Mouse (Mus musculus) layer of hippocampus, adult 18-20 months (tissue): ENCODE measurements around the gene Cep128. TPM values are rescaled to one million over a fixed set of nuclear protein-coding genes. Genes with fewer than 3 reads are reported as not detected.

Experiments used
- DNase-seq, 2 experiments: peaks; one replicate each; pipeline ENCODE4 v3.0.0; 2022; ENCODE audit warnings: low spot score in 2 of 2
- total RNA-seq, 2 experiments: library from RNA; stranded (reverse); gene quantifications; 2 replicates each; pipeline ENCODE4 v1.2.3; 2021

Gene Cep128
- total RNA-seq, 2 experiments from 2014 or later = 6.1 to 6.3 TPM

DNA sequence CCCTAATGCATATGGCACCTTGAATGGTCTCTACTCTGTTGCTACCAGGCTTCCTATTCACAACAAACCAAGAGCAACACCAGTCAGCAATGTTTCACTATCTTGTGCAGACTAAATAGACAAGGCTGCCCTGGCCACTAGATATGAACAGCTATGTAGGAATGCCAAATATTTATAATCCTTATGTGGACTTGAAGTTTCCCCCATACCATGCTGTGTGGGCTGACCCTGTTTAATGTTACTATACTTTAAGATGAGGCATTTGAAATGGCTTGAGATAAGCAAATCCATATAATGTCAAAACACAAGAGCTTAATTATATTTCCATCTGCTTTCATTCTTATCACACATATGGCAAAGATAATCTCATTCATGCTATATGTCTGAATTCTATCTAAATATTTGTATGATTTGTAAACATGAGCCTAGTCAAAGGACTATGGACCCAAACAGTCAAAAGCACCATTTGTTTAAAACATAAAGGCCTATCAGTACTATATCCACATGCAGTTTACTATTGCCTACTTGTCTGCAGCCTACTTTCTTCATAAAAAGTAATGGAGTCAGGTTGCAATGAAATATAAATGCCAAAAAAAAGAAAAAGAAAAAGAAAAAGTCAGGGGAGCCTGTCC lies 319.7 kb downstream of the Cep128 start:
- no peak for DNase-seq

DNA sequence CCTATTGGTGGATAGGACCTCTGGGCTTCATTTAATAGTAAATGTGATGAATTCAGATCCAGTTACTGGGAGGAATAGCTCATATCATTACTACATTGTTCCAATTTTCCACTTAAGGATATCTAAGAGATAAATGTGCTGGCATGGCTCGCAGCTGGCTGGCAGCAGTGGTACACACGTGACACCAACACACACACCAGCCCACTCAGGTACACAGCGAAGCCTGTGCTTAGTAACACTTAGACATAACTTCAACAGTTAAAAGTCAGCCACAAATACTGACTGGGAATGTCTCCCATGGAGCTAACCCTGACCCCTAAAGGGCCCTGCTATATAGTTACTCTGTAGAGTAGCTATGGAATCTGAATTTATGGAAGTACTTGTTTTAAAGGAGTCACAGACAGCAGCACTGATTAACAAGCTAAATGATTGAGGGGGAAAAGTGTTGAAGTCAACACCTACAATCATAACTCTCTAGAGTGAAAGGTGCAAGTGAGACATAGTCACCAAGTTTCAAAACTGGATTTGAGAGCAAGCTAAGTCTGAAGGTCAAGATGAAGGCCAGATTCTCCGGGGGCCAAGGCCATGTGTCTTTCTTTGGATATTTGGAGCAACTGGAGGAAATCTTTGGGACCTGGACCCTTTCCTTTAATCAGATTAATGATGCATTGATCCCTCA lies 320.7 kb downstream of the Cep128 start:
- DNase-seq = no peak

DNA sequence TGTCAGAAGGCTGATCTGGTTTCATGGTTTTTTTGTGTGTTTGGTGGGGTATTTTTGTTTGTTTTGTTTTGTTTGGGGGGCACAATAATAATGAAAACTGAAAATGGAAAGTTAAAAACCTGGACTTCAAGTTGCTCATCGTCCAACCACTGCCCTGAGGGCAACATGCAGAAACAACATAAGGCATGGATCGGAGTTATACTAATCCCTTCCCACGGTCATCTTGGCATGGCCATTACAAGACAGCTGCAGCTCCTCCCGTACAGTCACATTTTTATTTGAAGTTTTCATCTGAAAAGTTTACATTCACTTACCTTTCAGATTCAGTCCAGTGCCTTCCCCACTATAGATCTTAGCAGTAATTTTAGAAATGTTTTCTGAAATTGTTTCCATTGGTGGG lies 321.5 kb downstream of the Cep128 start:
- DNase-seq = no peak

DNA sequence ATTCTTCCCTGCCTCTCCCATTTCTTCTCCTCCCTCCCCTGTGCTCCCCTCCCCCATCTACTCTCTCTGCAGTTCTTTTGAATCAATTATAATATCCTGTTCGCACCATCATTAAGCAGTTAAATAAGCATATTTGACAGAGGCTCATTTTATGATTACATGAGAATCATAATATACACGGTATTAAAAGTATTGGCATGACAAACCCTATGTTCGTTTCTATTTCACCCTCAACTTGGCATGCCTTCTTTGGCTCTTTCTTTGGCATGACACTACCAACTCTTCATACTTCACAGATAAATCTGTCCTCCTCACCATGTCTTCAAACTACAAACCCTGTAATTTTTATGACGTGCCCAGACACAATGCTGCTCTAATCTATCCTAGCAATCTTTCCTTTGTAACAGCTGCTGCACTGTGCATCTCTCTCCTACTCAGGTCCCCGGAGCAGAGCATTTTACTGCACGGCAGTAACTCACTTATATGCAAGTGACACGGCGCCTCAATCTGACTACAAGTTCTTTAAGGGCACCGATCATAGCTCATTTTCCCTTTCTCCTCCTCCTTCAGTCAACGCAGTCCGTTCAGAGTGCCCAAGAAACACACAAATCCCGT lies 324.4 kb downstream of the Cep128 start:
- no peak for DNase-seq

DNA sequence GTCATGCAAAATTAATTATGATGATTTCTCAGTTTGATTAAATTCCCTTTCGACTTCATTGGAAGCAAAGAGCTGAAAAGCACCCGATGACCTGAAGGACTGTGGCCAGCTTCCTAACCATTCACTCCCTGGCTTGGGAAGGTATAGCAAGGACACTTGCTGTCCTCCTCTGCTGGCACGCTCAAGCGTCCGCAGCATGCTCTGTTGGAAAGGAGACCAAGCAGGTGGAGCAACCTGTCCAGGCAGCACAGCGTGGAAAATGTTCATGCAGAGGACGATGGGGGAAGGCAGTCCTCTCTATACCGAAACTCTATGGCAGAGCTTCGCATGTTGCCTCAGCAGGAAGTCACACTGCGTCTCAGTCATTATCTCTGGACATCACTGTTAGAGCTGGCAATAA lies 327.3 kb downstream of the Cep128 start:
- DNase-seq = no peak

DNA sequence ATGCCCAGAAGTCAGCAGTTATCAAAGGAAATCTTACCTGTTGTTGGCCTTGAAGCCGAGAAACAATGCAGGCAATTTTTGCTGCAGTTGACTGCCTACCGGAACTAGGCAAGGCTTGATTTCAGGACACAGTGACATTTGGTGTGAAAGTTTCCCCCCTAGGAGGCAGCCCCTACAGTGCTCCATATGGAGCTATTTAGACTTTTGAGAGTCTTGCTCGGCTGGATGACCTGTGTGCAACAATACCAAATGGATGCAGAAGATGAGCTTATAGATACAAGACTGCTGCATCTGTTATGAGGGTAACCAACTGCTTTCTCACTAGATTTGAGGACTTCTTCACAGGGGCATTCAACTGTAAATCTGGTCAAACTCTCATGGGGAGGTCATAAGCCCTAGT lies 331.9 kb downstream of the Cep128 start:
- DNase-seq = no peak

DNA sequence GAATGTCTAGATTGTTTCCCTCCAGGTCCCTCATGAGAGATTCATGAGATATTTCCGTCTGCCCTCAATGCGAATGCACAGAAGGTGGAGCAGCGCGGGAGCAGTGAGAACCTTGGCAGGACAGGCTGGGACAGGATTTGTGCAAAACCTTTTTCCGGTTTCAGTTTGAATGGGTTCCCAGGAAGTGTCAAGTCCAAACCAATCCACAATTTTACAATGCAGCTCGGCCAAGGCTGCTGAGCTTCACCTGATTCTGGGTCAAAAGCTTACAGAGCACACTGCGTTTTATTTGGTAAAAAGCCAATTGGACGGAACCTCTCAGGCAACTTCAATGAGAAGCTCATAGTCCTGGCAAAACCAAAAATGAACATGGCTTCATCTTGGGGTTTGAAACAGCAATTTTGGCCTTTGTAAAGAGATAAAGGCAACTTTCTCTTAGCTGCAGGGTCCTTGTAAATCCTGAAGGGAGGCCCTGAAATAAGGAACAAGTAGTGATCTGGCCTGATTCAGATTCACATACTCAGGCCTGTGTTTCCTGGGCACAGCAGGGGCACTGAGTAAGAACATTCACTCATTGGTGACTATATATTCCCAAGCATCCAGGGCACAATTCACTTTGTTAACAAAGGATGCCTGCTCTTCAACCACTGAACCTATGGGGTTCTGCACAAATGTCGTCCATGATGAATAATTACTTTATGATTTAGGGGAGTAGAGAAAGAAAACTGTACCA lies 333.4 kb downstream of the Cep128 start:
- peak in 1 of 2 experiments; percentile 38 for DNase-seq

DNA sequence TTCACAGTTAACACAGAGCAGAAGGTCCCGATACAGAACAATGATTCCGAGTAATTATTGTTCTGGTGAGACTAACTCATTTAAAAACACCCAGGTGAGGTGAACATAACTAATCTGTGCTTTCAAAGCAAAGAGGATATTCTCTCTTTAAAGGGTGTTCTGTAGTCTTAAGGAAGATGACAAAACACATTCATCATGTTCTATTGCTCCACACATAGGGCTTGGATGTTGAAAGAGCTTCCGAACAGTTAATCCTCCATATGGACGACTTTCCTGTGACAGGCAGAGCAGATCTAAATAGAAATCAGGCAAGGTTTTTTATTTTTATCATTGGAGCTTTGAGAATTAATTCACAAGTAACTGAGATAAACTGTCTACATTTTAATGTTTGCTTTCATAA lies 342.8 kb downstream of the Cep128 start:
- no peak for DNase-seq

DNA sequence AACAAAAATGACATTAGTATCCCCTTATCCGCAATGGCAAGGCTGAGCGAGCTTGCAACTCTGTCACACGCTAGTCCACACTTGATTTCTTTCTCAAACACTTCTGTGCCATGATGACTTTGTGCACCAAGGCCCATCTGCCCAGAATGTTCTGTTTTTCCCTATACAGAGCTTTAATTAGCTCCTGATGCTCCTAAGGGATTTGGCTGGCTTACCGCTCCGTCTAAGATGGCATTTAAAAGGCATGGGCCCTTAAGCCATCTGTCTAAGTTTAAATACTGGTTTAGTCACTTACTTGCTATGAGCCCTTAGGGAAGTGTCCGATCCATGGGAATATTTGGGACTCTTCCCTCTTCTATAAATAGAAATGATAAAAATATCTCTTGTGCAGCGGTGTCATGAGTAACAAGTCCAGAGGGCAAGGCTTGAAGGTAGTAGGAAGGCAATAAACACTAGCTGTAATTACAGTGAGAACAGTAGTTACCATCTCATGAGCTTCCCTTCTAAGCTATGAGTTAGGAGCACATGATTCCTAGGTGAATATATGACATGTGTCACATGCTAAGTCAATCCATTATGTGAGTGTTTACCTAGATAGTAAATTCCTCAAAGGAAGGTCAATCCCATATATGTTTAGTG lies 343.8 kb downstream of the Cep128 start:
- peak in 1 of 2 experiments; percentile 21 for DNase-seq

DNA sequence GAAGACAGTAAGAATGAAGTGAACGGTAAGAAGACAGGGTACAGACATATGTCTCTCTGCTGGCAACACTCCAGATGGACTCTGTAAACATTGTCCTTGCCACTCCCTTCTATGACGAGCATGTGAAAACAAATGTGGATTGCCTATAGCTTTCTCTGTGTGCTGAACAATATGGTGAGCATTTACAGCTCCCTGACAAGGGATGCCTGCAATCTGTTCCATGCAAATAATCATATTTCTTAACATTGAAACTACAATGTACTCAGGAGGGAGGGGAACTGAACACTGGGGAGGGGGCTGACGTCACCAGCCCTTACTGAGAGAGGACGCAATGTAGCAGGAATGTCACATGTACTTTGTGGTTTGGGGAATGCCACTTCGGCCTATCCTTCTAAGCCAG lies 355.1 kb downstream of the Cep128 start:
- no peak for DNase-seq

DNA sequence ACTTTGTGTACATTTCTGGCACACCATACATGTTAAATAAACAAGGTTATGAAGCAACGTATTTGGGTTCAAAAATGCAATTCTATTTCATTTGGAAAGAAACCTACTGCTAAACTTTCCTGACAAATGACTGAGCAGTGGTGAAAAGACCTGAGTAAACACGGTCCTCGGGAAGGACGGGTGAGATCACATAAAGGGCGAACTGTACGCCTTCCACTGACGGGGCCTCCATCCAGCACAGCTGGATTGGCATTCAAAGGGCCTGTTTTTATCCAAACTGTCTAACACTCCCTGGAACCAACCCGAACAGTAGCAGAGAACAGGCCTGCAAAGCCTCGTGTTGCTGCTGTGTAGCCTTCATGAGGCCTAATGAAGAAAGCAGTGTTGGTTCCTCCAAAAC lies 356.5 kb downstream of the Cep128 start:
- no peak for DNase-seq

DNA sequence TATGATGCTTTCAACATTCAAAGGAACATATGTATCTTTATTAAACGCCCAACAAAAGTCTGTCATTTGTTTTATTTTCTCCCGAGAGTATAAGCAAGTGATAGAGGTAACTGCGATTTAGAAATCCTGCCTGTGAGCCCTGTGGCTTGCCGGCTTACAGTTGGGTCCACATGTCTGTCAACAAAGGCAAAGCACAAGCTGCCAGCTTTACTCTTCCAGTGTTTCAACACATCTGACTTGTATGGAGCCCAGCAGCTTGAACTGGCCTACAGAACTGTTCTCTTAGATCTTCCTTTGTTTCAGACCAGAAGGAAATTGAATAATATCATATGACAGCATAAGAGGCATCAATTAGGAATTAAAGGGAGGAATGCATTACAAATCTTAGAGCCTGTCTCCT lies 357.1 kb downstream of the Cep128 start:
- no peak for DNase-seq

DNA sequence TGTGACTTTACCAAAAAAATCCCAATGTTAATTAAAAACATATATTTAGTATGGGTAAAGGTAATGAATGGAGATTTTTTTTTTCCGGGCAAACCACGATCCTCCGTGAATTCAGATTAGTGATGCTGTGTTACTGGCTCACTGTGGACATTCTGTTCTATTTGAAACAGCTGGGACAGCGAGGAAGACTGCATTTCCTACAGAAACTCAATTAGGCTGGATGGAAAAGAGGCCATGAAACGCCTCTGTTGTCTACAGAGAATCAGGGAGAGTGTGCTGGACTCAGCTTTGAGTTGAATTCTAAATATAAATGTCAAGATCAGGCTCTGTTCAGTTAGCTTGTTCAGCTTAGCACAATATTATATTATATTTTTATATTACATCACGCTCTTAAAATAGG lies 369.1 kb downstream of the Cep128 start:
- DNase-seq = no peak

DNA sequence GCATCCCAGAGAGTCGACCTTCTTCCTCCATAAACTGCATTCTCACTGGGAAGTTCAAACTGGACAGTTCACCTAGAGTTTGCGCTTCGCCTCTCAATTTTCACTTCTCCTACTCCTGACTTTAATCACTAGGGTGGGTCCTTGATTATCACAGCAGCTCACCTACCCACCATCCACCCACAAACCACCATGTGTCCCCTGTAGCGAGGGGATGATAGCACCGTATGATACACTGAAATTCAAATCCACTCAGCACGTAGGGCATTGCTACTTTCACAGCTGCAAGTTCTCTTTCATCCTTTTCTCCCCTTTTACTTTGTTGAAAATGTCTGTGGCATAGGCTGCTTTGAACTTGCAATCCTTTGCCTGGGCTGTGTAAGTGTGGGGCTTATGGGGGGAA lies 371.2 kb downstream of the Cep128 start:
- DNase-seq = no peak

DNA sequence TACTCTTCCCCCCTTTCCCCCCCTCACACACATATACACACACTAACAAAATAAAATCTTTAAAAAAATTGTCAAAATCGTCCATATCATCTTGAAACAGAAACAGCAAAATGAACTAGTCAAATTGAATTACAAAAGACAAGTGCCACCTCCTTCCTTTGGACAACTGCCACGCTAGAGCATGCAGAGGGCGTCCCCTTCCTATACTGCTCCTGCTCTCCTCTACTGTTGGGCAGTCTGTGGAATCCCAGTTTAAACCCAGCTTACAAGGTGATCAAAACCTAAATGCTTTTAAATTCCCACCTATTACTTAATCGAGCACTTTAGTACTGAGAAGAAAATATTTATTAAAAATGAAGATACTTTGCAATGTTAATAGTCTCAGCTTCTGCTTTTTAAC lies 372.0 kb downstream of the Cep128 start:
- DNase-seq = no peak

DNA sequence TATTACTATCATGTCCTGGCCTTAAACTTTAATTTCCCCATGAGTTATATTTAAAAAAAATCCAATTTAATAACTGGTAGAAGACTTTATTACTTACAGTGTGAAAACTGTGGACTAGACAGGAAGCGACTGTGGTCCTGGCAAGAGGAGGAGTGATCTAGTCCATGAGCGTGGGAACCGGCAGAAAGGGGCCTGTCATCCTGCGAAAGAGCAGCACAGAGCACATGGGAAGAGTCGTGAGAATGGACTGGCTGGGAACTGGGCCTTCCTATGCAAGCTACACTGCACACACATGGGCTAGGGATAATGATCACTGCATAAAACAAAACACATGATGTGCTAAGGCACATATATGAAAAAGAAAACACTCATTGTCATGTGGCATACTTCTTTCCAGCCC lies 375.5 kb downstream of the Cep128 start:
- DNase-seq = no peak

DNA sequence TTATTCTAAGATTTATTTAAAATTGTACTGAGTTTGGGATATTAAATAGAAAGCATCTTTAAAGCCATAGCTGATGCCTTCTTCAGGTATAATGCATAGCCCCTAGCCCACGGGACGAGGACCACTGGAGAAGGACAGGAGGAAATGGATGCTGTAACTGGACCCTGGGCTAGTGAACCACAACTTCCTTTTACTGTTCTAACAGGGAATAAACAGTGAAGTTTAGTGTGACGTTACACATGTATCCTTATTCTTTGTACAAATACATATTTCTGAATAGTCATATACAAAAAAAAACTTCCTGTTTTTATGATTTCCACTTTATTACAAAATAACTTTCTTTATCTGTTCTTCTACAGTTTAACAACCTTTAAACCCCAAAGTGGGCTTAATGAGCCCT lies 376.0 kb downstream of the Cep128 start:
- no peak for DNase-seq

DNA sequence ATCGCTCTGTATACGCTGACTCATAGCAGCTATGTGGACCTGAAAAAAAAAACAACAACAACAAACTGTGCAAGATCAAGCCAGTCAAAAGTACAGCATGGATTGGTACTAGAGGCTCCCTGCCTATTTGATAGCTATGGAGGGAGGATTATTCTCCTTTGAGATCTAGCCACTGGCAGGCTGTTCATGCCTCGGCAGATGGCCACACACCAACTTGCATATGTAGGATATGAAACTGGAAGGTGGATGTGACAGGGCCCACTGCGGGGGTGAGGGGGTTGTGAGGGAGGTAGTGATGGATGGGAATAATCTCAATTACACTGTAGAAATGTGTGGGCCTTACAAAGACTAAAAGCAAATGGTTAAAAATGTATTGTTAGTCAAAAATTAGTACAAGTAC lies 386.7 kb downstream of the Cep128 start:
- peak; percentile 8 to 39 for DNase-seq

DNA sequence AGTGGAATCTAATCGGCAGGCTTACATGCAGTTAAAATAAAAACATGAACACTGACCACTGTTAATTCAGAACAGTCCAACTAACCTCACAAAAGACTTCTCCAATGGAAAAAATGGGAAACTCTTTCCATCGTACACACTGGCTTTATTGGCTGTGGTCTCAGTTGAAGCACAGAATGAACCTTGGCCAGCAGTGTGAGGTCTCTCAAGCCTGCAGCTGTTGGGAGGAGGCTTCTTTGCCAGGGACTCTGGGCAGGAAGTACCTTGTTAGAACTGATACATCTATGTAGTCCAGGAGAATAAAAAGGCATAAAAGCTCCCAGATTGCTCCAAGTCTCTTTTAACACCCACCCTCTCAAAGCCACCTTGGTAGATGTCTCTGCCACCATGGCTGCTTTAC lies 390.9 kb downstream of the Cep128 start:
- no peak for DNase-seq

DNA sequence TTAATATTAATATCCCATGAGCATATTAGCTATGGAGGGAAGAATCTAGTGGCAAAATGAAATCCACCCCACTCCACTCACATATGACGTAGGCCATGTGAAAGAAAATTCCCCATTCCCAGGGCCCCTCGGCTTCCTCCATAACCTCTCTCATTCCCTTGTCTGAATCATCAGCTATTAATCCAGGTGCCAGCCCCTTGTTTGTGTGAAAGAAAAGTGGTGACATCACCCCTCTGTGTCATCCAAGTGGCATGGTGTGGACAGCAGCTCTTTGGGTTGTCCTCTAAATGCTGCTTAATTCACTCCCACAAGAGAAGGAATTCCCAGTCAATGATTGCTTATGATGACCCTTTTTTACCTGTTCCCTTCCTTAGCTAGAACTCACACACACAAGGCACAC lies 396.4 kb downstream of the Cep128 start:
- DNase-seq = no peak

DNA sequence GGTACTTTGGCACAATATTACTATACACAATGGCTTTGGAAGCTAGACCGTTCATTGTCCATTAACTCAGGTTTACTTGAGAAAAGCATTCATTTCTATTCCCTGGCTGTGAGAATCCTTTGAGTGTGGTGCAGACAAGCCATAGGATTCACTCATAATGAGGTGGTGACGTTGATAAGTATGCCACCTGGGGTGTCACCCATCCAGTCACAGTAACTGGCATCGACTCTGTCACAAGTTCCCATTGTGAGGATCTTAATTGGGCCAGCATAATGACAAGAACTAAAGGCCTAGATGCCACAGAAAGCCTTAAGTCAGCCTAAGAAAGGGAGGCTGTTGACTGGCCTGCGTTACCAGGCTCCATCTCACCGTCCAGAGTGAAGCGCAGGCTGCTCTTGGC lies 396.9 kb downstream of the Cep128 start:
- no peak for DNase-seq

DNA sequence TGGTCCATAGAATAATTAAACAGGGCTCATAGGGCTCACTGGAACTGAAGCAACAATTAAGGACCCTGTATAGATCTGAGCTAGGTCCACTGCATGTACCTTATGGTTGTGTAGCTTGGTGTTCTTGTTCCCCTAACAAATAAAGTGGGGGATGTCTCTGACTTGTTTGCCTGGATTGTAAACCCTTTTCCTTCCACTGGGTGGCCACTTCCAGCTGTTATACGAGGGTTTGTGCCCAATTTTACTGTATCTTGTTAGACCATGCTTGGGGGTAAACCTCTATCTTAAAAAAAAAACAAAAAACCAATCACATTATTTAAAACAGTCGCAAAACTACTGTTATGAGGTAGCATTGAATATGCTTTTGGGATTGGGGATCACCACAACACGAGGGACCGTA lies 402.2 kb downstream of the Cep128 start:
- no peak for DNase-seq
